14 mouse cellular contexts compared by ENCODE assay signal in genomic region chr7:117486425-117487172, GRCm38 (mm10).
DNase-seq lines count a peak whose midpoint lies in the region; ATAC-seq and TF ChIP-seq lines count a peak whose summit lies in the region.
"Had no signal": no experiment of that assay in that cellular context is flagged by ENCODE, and none has a peak within 500 bp of the region (broad histone marks: within the 10 kb centered on the region; RNA-seq: fewer than 3 reads in every experiment).

No protein-coding gene starts in this region.

- no peak for TF ChIP-seq POLR2A in lung, adult 2 months (IDR thresholded peaks at IDR 0.05; ENCODE audit: borderline replicate concordance, extremely low read depth, low read depth, low read length)

- H3K4me2 ChIP-seq in hindbrain, embryonic 16.5 days (ENCODE audit: low read length), result no peak overlapping the region
- H3K4me2 ChIP-seq: intestine, embryonic 15.5 days had no signal

- H3K36me3 ChIP-seq in hindbrain, embryonic 16.5 days (ENCODE audit: control insufficient read depth, insufficient read depth, low read length), result no peaks in the 10 kb centered on the region
- H3K36me3 ChIP-seq: heart, embryonic 10.5 days; intestine, embryonic 15.5 days had no signal

- ATAC-seq in inflammation-experienced regulatory T-cells, adult 6 months, result peak; percentile 96
- ATAC-seq in hindbrain, embryonic 16.5 days, result no peak
- ATAC-seq: intestine, embryonic 15.5 days; midbrain, embryonic 16.5 days had no signal

- no peaks in the 10 kb centered on the region for H3K9me3 ChIP-seq in hindbrain, embryonic 16.5 days (ENCODE audit: control insufficient read depth, low read length)
- H3K9me3 ChIP-seq: heart, embryonic 10.5 days; intestine, embryonic 15.5 days had no signal

- H3K4me3 ChIP-seq in gastrocnemius, adult 2 months, result no peak overlapping the region
- no peak overlapping the region for H3K4me3 ChIP-seq in lung, adult 2 months (replicated peaks; ENCODE audit: extremely low read depth, low read depth, low read length)
- no peak overlapping the region for H3K4me3 ChIP-seq in hindbrain, embryonic 16.5 days (ENCODE audit: low read length)
- H3K4me3 ChIP-seq: heart, embryonic 10.5 days; intestine, embryonic 15.5 days; layer of hippocampus, adult 2 months had no signal

- H3K27me3 ChIP-seq in hindbrain, embryonic 16.5 days (replicated peaks; ENCODE audit: control insufficient read depth, insufficient read depth, low read length), result no peaks in the 10 kb centered on the region
- H3K27me3 ChIP-seq: intestine, embryonic 15.5 days had no signal

- no peak for TF ChIP-seq CTCF in gastrocnemius, adult 2 months (IDR thresholded peaks at IDR 0.05)
- TF ChIP-seq CTCF in lung, adult 2 months (IDR thresholded peaks at IDR 0.05; ENCODE audit: insufficient read depth, low read length), result no peak

- H3K9ac ChIP-seq in hindbrain, embryonic 16.5 days (ENCODE audit: low read depth, low read length), result no peak overlapping the region
- H3K9ac ChIP-seq: intestine, embryonic 15.5 days had no signal

- intact Hi-C loops in gastrocnemius, adult 2 months (cut with DNase I), result no loop called here

- peak overlapping the region; percentile 35; the same call in 1 of the 2 replicates for H3K27ac ChIP-seq in gastrocnemius, adult 2 months
- H3K27ac ChIP-seq in hindbrain, embryonic 16.5 days (ENCODE audit: low read depth, low read length), result no peak overlapping the region
- H3K27ac ChIP-seq: heart, embryonic 10.5 days; intestine, embryonic 15.5 days; layer of hippocampus, adult 2 months had no signal

- DNase-seq in gastrocnemius, adult 2 months, result no peak
- no peak for DNase-seq in gastrocnemius, adult 18-20 months (ENCODE audit: low spot score)
- peak; percentile 61 for DNase-seq in lung, postnatal 25 days (ENCODE audit: low spot score)
- DNase-seq in lung, adult 2 months, result no peak
- DNase-seq in natural killer cell, adult 2 months (ENCODE audit: low spot score in 2 of 2), result peak; percentile 33 to 73
- no peak for DNase-seq in left cerebral cortex, adult 9 months (ENCODE audit: low spot score in 2 of 2)
- DNase-seq: cerebellum, adult 18-20 months; thymus, adult 2 months had no signal

- peaks cover 6% of the 10 kb centered on the region; the same call in 1 of the 2 replicates for H3K4me1 ChIP-seq in lung, adult 2 months (ENCODE audit: control insufficient read depth, insufficient read depth, low read length)
- peaks cover 5% of the 10 kb centered on the region; the same call in 1 of the 2 replicates for H3K4me1 ChIP-seq in hindbrain, embryonic 16.5 days (ENCODE audit: control insufficient read depth, insufficient read depth, low read depth, low read length)
- H3K4me1 ChIP-seq: intestine, embryonic 15.5 days had no signal

- 38% methylated on average over 7 of the region's 7 CpGs for WGBS in lung, adult 2 months
- 79% methylated on average over 7 of the region's 7 CpGs for WGBS in hindbrain, embryonic 16.5 days

Comparison
In these comparisons a context has a peak if more than half of its experiments do, and no peak if none do; other contexts are left out.
1. DNase-seq: peak in lung, postnatal 25 days (single experiment) and natural killer cell, adult 2 months (2 of 2); none in gastrocnemius, adult 2 months (single experiment), gastrocnemius, adult 18-20 months (single experiment), lung, adult 2 months (single experiment) and left cerebral cortex, adult 9 months (0 of 2).